Mouse (Mus musculus): ENCODE results near the gene Vstm4.

- TF ChIP-seq POLR2A (IDR thresholded peaks at IDR 0.05; ENCODE audit: borderline replicate concordance, low read depth, low read length) = no peak
- no peak for TF ChIP-seq CTCF (IDR thresholded peaks at IDR 0.05; ENCODE audit: low read depth, low read length)
These were observed 5.1 kb downstream of the Vstm4 start for GRCm38 (mm10) chr14:32861656-32862055.
